Mouse (Mus musculus) Patski (cell line): ENCODE measurements around the gene Gm20538. TPM values are rescaled to one million over a fixed set of nuclear protein-coding genes. Genes with fewer than 3 reads are reported as not detected.

ENCODE experiments used
- ATAC-seq: fragments of 100-300 bp; one replicate; pipeline ENCODE4 v1.8.0; 2021
- CTCF ChIA-PET: fragments of 350-600 bp; sonication (Branson Sonifier 250); formaldehyde crosslinking; loops from one replicate; lab custom pipeline; 2022; ENCODE audit warnings: inconsistent platforms; lab: Charles Lee
- POLR2A ChIA-PET: fragments of 350-600 bp; sonication (Branson Sonifier 250); formaldehyde crosslinking; loops from one replicate; lab custom pipeline; 2022; ENCODE audit warnings: antibody characterized with exemption, inconsistent platforms; lab: Charles Lee
- DNase-seq: peaks from one replicate; pipeline ENCODE4 v3.0.0-alpha.2; 2011; ENCODE audit warnings: low read depth, low spot score
- H3K27me3 ChIP-seq: fragments of 371-371 bp; one replicate; pipeline ENCODE4 v1.5.1; 2021
- CTCF ChIP-seq: fragments of 100-300 bp; IDR thresholded peaks from one replicate; pipeline ENCODE4 v1.5.1; 2021
- in situ Hi-C: fragments of 300-500 bp; cut with MboI; formaldehyde crosslinking; loops from 3 replicates; pipeline ENCODE4 v1.11.1; 2018; ENCODE audit warnings: low pct_unique_long_range_greater_than_20kb, mixed read lengths
- polyA plus RNA-seq: library from polyadenylated mRNA; unstranded; gene quantifications from one replicate; pipeline ENCODE4 v1.2.3, GENCODE M21; 2021

Gm20538 gene
- not detected for polyA plus RNA-seq

GRCm38 (mm10) chr19:44552731-44553130 lies at the start of gene Gm20538:
Gene Gm20538, minus strand, starts transcription at chr19:44552831.
- ChIA-PET CTCF (no interaction called here), POLR2A (interaction anchor here (2.2 kb wide), 1 partner anchor 10 kb away, joined by 14 read pairs; the partner anchor contains the start of gene Hif1an)
- TF ChIP-seq CTCF = no peak
- H3K27me3 ChIP-seq = no peaks in the 10 kb centered on the region
- no peak for DNase-seq
- in situ Hi-C loops = no loop called here
- no peak for ATAC-seq

GRCm38 (mm10) chr19:44594180-44594579 lies 41.5 kb upstream of the Gm20538 start:
- peaks cover 5% of the 10 kb centered on the region for H3K27me3 ChIP-seq
- DNase-seq (no peak), ATAC-seq (no peak)
- TF ChIP-seq CTCF = no peak
- ChIA-PET CTCF (no interaction called here), POLR2A (no interaction called here)
- in situ Hi-C loops = no loop called here

- TF ChIP-seq CTCF = no peak
- no peak for ATAC-seq
- peaks cover 5% of the 10 kb centered on the region for H3K27me3 ChIP-seq
- CTCF ChIA-PET = no interaction called here
- no peak for DNase-seq
- in situ Hi-C loops = no loop called here
- POLR2A ChIA-PET = no interaction called here
These were observed 39.0 kb upstream of the Gm20538 start for GRCm38 (mm10) chr19:44591638-44592037.

GRCm38 (mm10) chr19:44590992-44591391 lies 38.4 kb upstream of the Gm20538 start:
- in situ Hi-C loops = no loop called here
- no peak for TF ChIP-seq CTCF
- no peaks in the 10 kb centered on the region for H3K27me3 ChIP-seq
- ChIA-PET POLR2A (no interaction called here), CTCF (no interaction called here)
- ATAC-seq (no peak), DNase-seq (no peak)

GRCm38 (mm10) chr19:44589591-44590223 lies 37.1 kb upstream of the Gm20538 start:
- ChIA-PET CTCF (no interaction called here), POLR2A (interaction anchor here (0.6 kb wide), 1 partner anchor 349 kb away, joined by 5 read pairs; no protein-coding TSS in a partner anchor)
- TF ChIP-seq CTCF = no peak
- ATAC-seq (no peak), DNase-seq (no peak)
- H3K27me3 ChIP-seq = no peaks in the 10 kb centered on the region
- in situ Hi-C loops = loop anchor here (5.0 to 10.0 kb wide), 2 partner anchors 163 to 445 kb away; no protein-coding TSS in a partner anchor

GRCm38 (mm10) chr19:44588036-44588435 lies 35.4 kb upstream of the Gm20538 start:
- POLR2A ChIA-PET = interaction anchor here (0.8 to 1.4 kb wide), 2 partner anchors 167 to 306 kb away, joined by 4 to 6 read pairs; partner anchors contain the start of gene Pax2
- ATAC-seq = no peak
- no peak for TF ChIP-seq CTCF
- CTCF ChIA-PET = interaction anchor here (1.0 to 1.5 kb wide), 3 partner anchors 12 to 168 kb away, joined by 3 read pairs; partner anchors contain the start of gene Pax2
- no peak for DNase-seq
- H3K27me3 ChIP-seq = no peaks in the 10 kb centered on the region
- in situ Hi-C loops = loop anchor here (5.0 to 10.0 kb wide), 2 partner anchors 164 to 447 kb away; no protein-coding TSS in a partner anchor

GRCm38 (mm10) chr19:44582638-44583309 lies 30.1 kb upstream of the Gm20538 start:
- DNase-seq = peak; percentile 67
- peak; percentile 68 for ATAC-seq
- POLR2A ChIA-PET = interaction anchor here (0.7 to 2.8 kb wide), 6 partner anchors 20 to 313 kb away, joined by 3 to 20 read pairs (median 6); partner anchors contain the start of genes Hif1an and Pax2
- TF ChIP-seq CTCF = peak; percentile 100
- in situ Hi-C loops = loop anchor here (5.0 to 10.0 kb wide), 2 partner anchors 310 to 452 kb away; no protein-coding TSS in a partner anchor
- no peaks in the 10 kb centered on the region for H3K27me3 ChIP-seq
- CTCF ChIA-PET = interaction anchor here (0.7 to 8.6 kb wide), 20 partner anchors 10 to 449 kb away, joined by 3 to 97 read pairs (median 4); no protein-coding TSS in a partner anchor

- in situ Hi-C loops = loop anchor here (5.0 to 10.0 kb wide), 2 partner anchors 310 to 453 kb away; no protein-coding TSS in a partner anchor
- TF ChIP-seq CTCF = no peak
- DNase-seq (no peak), ATAC-seq (no peak)
- ChIA-PET CTCF (interaction anchor here (1.0 to 8.6 kb wide), 17 partner anchors 10 to 449 kb away, joined by 3 to 97 read pairs (median 5); partner anchors contain the start of gene Hif1an), POLR2A (interaction anchor here (0.7 to 2.8 kb wide), 7 partner anchors 19 to 493 kb away, joined by 3 to 20 read pairs (median 6); partner anchors contain the start of genes Hif1an, Kazald1 and Pax2)
- no peaks in the 10 kb centered on the region for H3K27me3 ChIP-seq
These were observed 29.5 kb upstream of the Gm20538 start for GRCm38 (mm10) chr19:44582103-44582502.

GRCm38 (mm10) chr19:44578038-44578437 lies 25.4 kb upstream of the Gm20538 start:
- CTCF ChIA-PET = interaction anchor here (0.9 to 8.6 kb wide), 3 partner anchors 16 to 319 kb away, joined by 3 to 97 read pairs (median 3); partner anchors contain the start of gene Hif1an
- TF ChIP-seq CTCF = no peak
- no peak for ATAC-seq
- no peak for DNase-seq
- POLR2A ChIA-PET = no interaction called here
- no peaks in the 10 kb centered on the region for H3K27me3 ChIP-seq
- in situ Hi-C loops = no loop called here

GRCm38 (mm10) chr19:44576275-44576674 lies 23.6 kb upstream of the Gm20538 start:
- ATAC-seq (no peak), DNase-seq (no peak)
- no peaks in the 10 kb centered on the region for H3K27me3 ChIP-seq
- in situ Hi-C loops = no loop called here
- POLR2A ChIA-PET = no interaction called here
- CTCF ChIA-PET = interaction anchor here (1.1 to 1.6 kb wide), 2 partner anchors 10 to 13 kb away, joined by 4 to 5 read pairs; partner anchors contain the start of gene Hif1an
- no peak for TF ChIP-seq CTCF
